Mouse (Mus musculus): ENCODE measurements at regions not wholly inside any gene's neighbourhood (a gene's known extent, or its start where the extent isn't known, plus 50 kb on each side); places are given as distances from the start of the nearest gene placed in this dataset.

- DNase-seq: no peak
Observed at GRCm38 (mm10) chr3:140059522-140060110, 854.1 kb downstream of the Stpg2 start.

GRCm38 (mm10) chr3:140061769-140062381 lies 856.4 kb downstream of the Stpg2 start:
- DNase-seq: no peak

GRCm38 (mm10) chr3:140062880-140063279 lies 857.4 kb downstream of the Stpg2 start:
- DNase-seq: no peak

- DNase-seq: no peak
Observed at GRCm38 (mm10) chr3:140084333-140084732, 878.8 kb downstream of the Stpg2 start.

GRCm38 (mm10) chr3:140085385-140085784 lies 879.9 kb downstream of the Stpg2 start:
- no peak for DNase-seq

GRCm38 (mm10) chr3:140088019-140088418 lies 882.5 kb downstream of the Stpg2 start:
- no peak for DNase-seq

GRCm38 (mm10) chr3:140091900-140092299 lies 886.4 kb downstream of the Stpg2 start:
- DNase-seq: no peak

- DNase-seq: no peak
Observed at GRCm38 (mm10) chr3:140096854-140097540, 891.5 kb downstream of the Stpg2 start.

- no peak for DNase-seq
Observed at GRCm38 (mm10) chr3:140109401-140109800, 903.9 kb downstream of the Stpg2 start.

GRCm38 (mm10) chr3:140111414-140112172 lies 906.1 kb downstream of the Stpg2 start:
- DNase-seq: no peak

GRCm38 (mm10) chr3:140115116-140115515 lies 909.6 kb downstream of the Stpg2 start:
- DNase-seq: no peak

- DNase-seq: no peak
Observed at GRCm38 (mm10) chr3:140127310-140127709, 921.8 kb downstream of the Stpg2 start.

GRCm38 (mm10) chr3:140129065-140129778 lies 923.7 kb downstream of the Stpg2 start:
- DNase-seq: no peak

GRCm38 (mm10) chr3:140143900-140144299 lies 938.4 kb downstream of the Stpg2 start:
- DNase-seq: no peak

GRCm38 (mm10) chr3:140147158-140147933 lies 941.9 kb downstream of the Stpg2 start:
- DNase-seq: no peak

GRCm38 (mm10) chr3:140150530-140150951 lies 945.0 kb downstream of the Stpg2 start:
- no peak for DNase-seq

GRCm38 (mm10) chr3:140179471-140179870 lies 974.0 kb downstream of the Stpg2 start:
- no peak for DNase-seq

GRCm38 (mm10) chr3:140182690-140183089 lies 977.2 kb downstream of the Stpg2 start:
- DNase-seq: no peak

GRCm38 (mm10) chr3:140184899-140185525 lies 979.5 kb downstream of the Stpg2 start:
- DNase-seq: no peak

GRCm38 (mm10) chr3:140205914-140206313 lies 1000.4 kb downstream of the Stpg2 start:
- no peak for DNase-seq

GRCm38 (mm10) chr3:140221478-140221877 lies 990.7 kb downstream of the Pdha2 start:
- no peak for DNase-seq
